Mouse (Mus musculus): ENCODE measurements around the gene Crlf1. TPM values are rescaled to one million over a fixed set of nuclear protein-coding genes. Genes with fewer than 3 reads are reported as not detected.

Crlf1 gene
- polyA plus RNA-seq, 1 experiment from 2014 or later = 8.6 TPM

DNA sequence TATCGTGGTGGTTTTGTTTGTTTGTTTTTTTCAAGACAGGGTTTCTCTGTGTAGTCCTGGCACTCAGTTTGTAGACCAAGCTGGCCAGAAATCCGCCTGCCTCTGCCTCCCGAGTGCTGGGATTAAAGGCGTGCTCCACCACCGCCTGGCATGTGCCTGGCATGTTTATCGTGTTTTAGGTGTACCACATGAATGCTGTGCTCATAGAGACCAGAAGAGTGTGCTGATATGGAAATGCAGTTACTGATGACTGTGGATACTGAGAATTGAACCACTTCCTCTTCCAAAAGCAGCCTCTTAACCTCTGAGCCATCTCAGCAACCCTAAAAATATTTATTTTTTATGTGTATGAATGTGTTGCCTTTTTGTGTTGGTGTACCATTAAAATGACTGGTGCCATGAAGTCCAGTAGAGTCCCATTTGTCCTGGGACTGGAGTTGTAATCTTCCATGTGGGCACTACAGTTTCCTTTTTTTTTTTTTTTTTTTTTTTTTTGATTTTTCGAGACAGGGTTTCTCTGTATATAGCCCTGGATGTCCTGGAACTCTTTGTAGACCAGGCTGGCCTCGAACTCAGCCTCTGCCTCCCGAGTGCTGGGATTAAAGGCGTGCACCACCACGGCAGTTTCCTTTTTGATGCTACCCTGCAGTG lies 19.4 kb downstream of the Crlf1 start:
- H3K4me3 ChIP-seq = no peak overlapping the region
- no peak overlapping the region for H3K4me2 ChIP-seq
- peaks cover 23% of the 10 kb centered on the region for H3K4me1 ChIP-seq (replicated peaks)
- no peak overlapping the region for H3K27ac ChIP-seq (replicated peaks)
- H3K9ac ChIP-seq = no peak overlapping the region
- H3K9me3 ChIP-seq = no peaks in the 10 kb centered on the region
- ATAC-seq (ENCODE audit: low FRiP score, low read depth) = no peak
- H3K36me3 ChIP-seq = peaks cover 21% of the 10 kb centered on the region
- 95% methylated on average over 11 of the region's 11 CpGs for WGBS
- H3K27me3 ChIP-seq = no peaks in the 10 kb centered on the region

GRCm38 (mm10) chr8:70513441-70513840 lies 20.5 kb downstream of the Crlf1 start:
- no peaks in the 10 kb centered on the region for H3K27me3 ChIP-seq
- WGBS = 49% methylated on average over 2 of the region's 2 CpGs
- no peak overlapping the region for H3K27ac ChIP-seq (replicated peaks)
- H3K4me3 ChIP-seq = no peak overlapping the region
- no peak overlapping the region for H3K4me2 ChIP-seq
- H3K9me3 ChIP-seq = no peaks in the 10 kb centered on the region
- no peak for ATAC-seq (ENCODE audit: low FRiP score, low read depth)
- peaks cover 12% of the 10 kb centered on the region; the same call in 1 of the 2 replicates for H3K36me3 ChIP-seq
- H3K9ac ChIP-seq = no peak overlapping the region
- peaks cover 22% of the 10 kb centered on the region for H3K4me1 ChIP-seq (replicated peaks)

DNA sequence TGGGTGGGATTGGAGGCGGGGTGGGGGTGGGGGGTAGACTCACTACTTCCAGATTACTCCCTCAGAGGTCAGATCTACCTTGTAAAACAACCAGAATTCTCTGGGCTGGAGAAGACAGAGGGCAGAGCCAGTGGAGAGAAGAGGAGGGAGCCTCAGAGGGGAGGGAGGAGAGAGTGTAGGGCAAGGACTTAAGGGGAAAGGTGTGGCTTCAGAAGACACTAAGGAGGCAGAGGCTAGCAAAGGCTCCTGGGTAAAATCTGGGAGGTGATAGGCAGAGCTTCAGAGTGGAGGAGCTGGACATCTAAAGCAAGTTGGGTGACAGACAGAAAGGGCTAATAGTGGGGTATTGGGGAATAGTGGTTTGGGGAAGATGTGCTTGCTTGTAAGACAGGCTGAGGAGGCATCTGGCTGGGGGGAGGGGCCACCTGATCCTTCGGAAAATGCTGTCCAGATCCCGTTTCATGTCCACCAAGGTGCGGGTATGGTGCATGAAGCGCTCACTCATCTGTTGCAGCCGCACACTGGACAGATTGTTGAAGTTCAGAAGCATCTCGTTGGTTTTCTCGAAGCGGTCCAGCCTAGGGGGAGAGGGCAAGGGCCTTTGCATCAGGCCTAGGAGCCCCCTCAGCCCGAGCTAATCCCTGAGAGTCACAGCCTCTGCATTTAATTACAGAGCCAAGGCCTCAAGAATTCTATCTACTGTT lies 25.1 kb downstream of the Crlf1 start:
- no peak for ATAC-seq (ENCODE audit: low FRiP score, low read depth)
- Histone ChIP-seq H3K9ac (no peak overlapping the region), H3K4me3 (no peak overlapping the region), H3K4me1 (replicated peaks) (peaks cover 10% of the 10 kb centered on the region), H3K27me3 (no peaks in the 10 kb centered on the region), H3K4me2 (no peak overlapping the region), H3K36me3 (peaks cover 12% of the 10 kb centered on the region; the same call in 1 of the 2 replicates), H3K9me3 (no peaks in the 10 kb centered on the region), H3K27ac (replicated peaks) (no peak overlapping the region)
- 79% methylated on average over 10 of the region's 10 CpGs for WGBS

GRCm38 (mm10) chr8:70519043-70519442 lies 26.1 kb downstream of the Crlf1 start:
- 95% methylated on average over 6 of the region's 6 CpGs for WGBS

DNA sequence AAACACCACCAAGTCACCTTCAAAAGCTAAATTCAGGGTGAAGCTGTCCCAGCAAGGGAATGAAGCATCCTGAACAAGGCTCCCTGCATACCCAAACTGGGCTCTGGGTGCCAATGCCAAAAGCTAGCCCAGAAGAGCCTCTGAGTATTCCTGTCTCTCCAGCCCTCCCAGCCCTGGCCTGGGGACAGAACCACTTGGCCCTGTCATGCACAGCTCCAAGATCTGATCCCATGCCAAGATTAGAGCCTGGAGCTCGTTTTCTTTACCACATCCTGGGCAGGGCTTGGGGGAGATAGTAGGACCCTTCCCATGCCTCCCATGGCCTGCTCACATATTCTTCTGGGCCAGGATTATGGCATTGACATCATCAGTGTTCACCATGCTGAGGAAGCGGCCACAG lies 26.6 kb downstream of the Crlf1 start:
- Histone ChIP-seq H3K36me3 (peaks cover 8% of the 10 kb centered on the region; the same call in 1 of the 2 replicates), H3K27me3 (no peaks in the 10 kb centered on the region), H3K9ac (no peak overlapping the region), H3K4me2 (no peak overlapping the region), H3K4me3 (no peak overlapping the region), H3K9me3 (no peaks in the 10 kb centered on the region), H3K4me1 (replicated peaks) (peaks cover 16% of the 10 kb centered on the region), H3K27ac (replicated peaks) (no peak overlapping the region)
- ATAC-seq (ENCODE audit: low FRiP score, low read depth) = no peak
- 75% methylated on average over 2 of the region's 2 CpGs for WGBS

More at GRCm38 (mm10) chr8:70519043-70519442, 26.1 kb downstream of the Crlf1 start:
- Histone ChIP-seq H3K4me3 (no peak overlapping the region), H3K9ac (no peak overlapping the region), H3K9me3 (no peaks in the 10 kb centered on the region), H3K36me3 (peaks cover 8% of the 10 kb centered on the region; the same call in 1 of the 2 replicates), H3K27ac (replicated peaks) (no peak overlapping the region), H3K27me3 (no peaks in the 10 kb centered on the region), H3K4me2 (no peak overlapping the region), H3K4me1 (replicated peaks) (peaks cover 16% of the 10 kb centered on the region)
- ATAC-seq (ENCODE audit: low FRiP score, low read depth) = no peak

DNA sequence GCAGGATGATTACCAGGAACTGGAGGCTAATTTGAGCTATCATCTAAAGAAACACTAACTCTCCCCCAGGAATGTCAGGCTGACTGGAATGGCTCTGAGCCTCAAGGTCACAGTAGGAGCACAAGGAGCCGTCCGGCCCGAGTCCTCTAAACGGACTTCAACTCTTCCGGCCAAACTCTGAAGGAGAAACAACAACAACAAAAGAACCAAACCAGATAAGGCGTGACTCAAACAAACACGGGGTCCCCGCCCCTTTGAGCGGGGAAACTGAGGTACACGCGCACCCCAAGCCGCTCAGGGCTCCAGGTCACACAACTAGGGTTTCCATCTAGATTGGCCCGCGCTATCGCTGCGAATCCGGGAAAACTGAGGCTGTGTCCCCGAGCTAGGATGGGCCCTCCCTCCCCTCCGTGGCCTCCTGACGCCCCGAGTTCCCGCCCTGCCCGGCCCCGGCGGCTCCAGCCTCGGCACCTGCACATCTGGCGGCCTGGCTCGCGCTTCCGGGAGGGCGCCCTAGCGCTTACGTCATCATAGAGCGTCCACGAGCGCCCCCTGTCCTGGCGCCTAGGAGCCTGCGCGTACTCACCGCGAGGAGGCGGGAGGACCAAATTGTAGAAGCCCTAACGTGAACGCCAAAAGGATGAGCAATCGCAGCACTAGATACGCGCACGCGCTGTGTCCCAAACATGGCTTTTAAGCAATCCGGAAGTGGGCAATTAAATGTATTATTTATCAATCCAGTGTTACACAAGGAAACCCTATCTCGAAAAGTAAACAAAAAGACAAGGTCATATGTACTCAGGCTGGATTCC lies 29.8 kb downstream of the Crlf1 start:
- Histone ChIP-seq H3K4me3 (peak overlapping the region; percentile 72), H3K9me3 (no peaks in the 10 kb centered on the region), H3K4me1 (replicated peaks) (peaks cover 25% of the 10 kb centered on the region), H3K9ac (peak overlapping the region; percentile 81), H3K36me3 (peaks cover 8% of the 10 kb centered on the region; the same call in 1 of the 2 replicates), H3K27me3 (no peaks in the 10 kb centered on the region), H3K4me2 (peak overlapping the region; percentile 79), H3K27ac (replicated peaks) (peak overlapping the region; percentile 83)
- peak; percentile 87 for ATAC-seq (ENCODE audit: low FRiP score, low read depth)
- under 1% methylated on average over 48 of the region's 51 CpGs for WGBS

GRCm38 (mm10) chr8:70527111-70527511 lies 34.2 kb downstream of the Crlf1 start:
- no peak for ATAC-seq (ENCODE audit: low FRiP score, low read depth)

DNA sequence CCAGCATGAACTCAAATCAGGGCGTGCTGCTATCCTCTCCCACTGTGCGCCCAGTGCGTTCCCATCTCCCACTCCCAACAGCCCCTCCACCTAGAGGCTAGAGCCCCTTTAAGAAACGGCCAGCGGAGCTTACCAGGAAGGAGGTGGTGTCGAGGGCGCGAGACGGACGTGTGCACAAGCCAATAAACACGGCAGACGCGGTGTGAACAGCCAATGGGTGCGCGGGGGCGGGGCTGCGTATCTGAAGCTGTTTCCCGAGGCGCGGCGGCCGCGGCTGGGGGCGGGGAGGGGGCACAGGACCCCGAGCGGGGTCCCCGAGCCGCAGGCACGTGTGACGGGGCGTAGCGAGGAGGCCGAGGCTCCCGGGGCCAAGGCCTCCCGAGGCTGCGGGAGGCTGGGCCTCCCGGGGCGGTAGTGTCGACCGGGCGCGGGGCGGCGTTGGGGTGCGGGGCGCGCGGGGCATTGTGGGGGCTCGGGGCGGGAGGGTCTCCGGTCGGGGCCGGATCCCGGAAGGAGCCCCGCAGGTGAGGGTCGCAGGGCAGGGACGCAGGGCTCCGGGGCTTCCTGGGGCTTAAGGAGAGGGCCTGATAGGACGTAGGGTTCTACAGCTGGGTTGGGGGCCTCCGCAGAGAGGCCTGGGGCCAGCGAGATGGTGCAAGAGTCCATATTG lies 34.7 kb downstream of the Crlf1 start, which contains the start of the genes Fkbp8 and Kxd1:
TSS of gene Fkbp8 (plus strand) at position 213 of the 670 bp plus-strand sequence.
TSS of gene Kxd1 (minus strand) at position 445 of the 670 bp plus-strand sequence.
- WGBS = 0% methylated on average over 53 of the region's 61 CpGs
- H3K36me3 ChIP-seq = peaks cover 20% of the 10 kb centered on the region
- H3K27me3 ChIP-seq = no peaks in the 10 kb centered on the region
- H3K27ac ChIP-seq (replicated peaks) = peak within 1 kb of the TSS; percentile 92
- peak within 1 kb of the TSS; percentile 88 for H3K9ac ChIP-seq
- H3K4me3 ChIP-seq = peak within 1 kb of the TSS; percentile 88
- no peaks in the 10 kb centered on the region for H3K9me3 ChIP-seq
- H3K4me1 ChIP-seq (replicated peaks) = peaks cover 38% of the 10 kb centered on the region
- peak; percentile 94 for ATAC-seq (ENCODE audit: low FRiP score, low read depth)
- H3K4me2 ChIP-seq = peak within 1 kb of the TSS; percentile 82

More at GRCm38 (mm10) chr8:70527111-70527511, 34.2 kb downstream of the Crlf1 start:
- Histone ChIP-seq H3K27ac (replicated peaks) (peak overlapping the region; percentile 92), H3K4me3 (peak overlapping the region; percentile 88), H3K9ac (peak overlapping the region; percentile 88), H3K27me3 (no peaks in the 10 kb centered on the region), H3K4me2 (peak overlapping the region; percentile 82), H3K4me1 (replicated peaks) (peaks cover 43% of the 10 kb centered on the region), H3K36me3 (peaks cover 15% of the 10 kb centered on the region), H3K9me3 (no peaks in the 10 kb centered on the region)
- WGBS = 5% methylated on average over 8 of the region's 8 CpGs

DNA sequence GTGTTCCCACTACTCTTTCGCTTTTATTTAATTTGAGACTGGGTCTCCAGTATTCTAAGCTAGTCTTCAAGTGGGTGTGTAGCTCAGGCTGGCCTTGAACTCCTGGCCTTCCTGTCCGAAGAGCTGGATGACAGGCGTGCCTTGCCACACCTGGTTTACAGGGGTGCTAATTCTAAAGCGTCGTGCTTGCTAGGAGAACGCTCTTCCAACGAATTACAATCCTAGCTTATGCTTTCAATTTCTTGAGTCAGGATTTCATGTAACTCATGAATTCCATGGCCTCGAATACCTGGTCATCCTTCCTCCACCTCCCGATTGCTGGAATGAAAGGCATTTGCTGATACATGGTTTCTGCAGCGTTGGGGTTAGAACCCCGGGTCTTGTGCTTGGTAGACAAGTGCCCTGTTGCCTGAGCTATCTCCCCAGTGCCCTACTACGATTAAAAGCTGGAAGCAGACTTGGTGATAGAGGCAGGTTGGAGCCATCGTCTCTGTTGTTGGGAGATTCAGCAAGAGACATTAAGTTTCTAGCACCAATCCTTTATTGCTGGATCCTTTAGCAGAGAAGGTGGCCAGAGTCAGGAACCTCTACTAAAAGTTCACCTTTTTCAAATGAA lies 35.3 kb downstream of the Crlf1 start:
- peak overlapping the region; percentile 88 for H3K4me3 ChIP-seq
- H3K9me3 ChIP-seq = no peaks in the 10 kb centered on the region
- peak overlapping the region; percentile 82 for H3K4me2 ChIP-seq
- 36% methylated on average over 13 of the region's 13 CpGs for WGBS
- H3K4me1 ChIP-seq (replicated peaks) = peaks cover 37% of the 10 kb centered on the region
- H3K27ac ChIP-seq (replicated peaks) = peak overlapping the region; percentile 92
- H3K36me3 ChIP-seq = peaks cover 24% of the 10 kb centered on the region
- no peak for ATAC-seq (ENCODE audit: low FRiP score, low read depth)
- H3K9ac ChIP-seq = peak overlapping the region; percentile 88
- H3K27me3 ChIP-seq = no peaks in the 10 kb centered on the region

DNA sequence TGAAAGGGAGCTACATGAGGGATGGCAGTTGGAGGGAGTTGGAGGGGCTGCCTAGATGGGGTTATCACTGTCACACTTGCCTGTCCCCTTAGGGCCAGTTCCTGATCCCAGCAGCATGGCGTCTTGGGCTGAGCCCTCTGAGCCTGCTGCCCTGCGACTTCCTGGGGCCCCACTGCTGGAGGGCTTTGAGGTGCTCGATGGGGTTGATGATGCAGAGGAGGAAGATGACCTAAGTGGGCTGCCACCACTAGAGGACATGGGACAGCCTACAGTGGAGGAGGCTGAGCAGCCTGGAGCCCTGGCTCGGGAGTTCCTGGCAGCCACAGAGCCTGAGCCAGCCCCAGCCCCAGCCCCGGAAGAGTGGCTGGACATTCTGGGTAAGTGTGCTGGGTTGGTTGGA lies 36.3 kb downstream of the Crlf1 start:
- Histone ChIP-seq H3K36me3 (peaks cover 27% of the 10 kb centered on the region), H3K9ac (no peak overlapping the region)

GRCm38 (mm10) chr8:70529741-70530161 lies 36.8 kb downstream of the Crlf1 start:
- no peak for ATAC-seq (ENCODE audit: low FRiP score, low read depth)
- H3K9ac ChIP-seq = no peak overlapping the region
- H3K4me3 ChIP-seq = no peak overlapping the region
- peaks cover 31% of the 10 kb centered on the region for H3K4me1 ChIP-seq (replicated peaks)
- H3K4me2 ChIP-seq = no peak overlapping the region
- H3K27me3 ChIP-seq = no peaks in the 10 kb centered on the region
- peaks cover 30% of the 10 kb centered on the region for H3K36me3 ChIP-seq
- no peaks in the 10 kb centered on the region for H3K9me3 ChIP-seq
- H3K27ac ChIP-seq (replicated peaks) = no peak overlapping the region
- WGBS = 98% methylated on average over 3 of the region's 3 CpGs

More for the DNA sequence above, 36.3 kb downstream of the Crlf1 start:
- Histone ChIP-seq H3K27ac (replicated peaks) (no peak overlapping the region), H3K9me3 (no peaks in the 10 kb centered on the region), H3K27me3 (no peaks in the 10 kb centered on the region), H3K4me2 (no peak overlapping the region), H3K4me1 (replicated peaks) (peaks cover 31% of the 10 kb centered on the region), H3K4me3 (no peak overlapping the region)
- 87% methylated on average over 5 of the region's 5 CpGs for WGBS
- no peak for ATAC-seq (ENCODE audit: low FRiP score, low read depth)
